Mouse (Mus musculus) limb, embryonic 14.5 days (tissue): ENCODE results near the gene Dag1. TPM values are rescaled to one million over a fixed set of nuclear protein-coding genes. Genes with fewer than 3 reads are reported as not detected.

Experiments used
- ATAC-seq: fragments of 200-750 bp; cut with Nextera tagmentation; 2 replicates; pipeline ENCODE4 v1.8.0; 2017; ENCODE audit warnings: low read depth, moderate number of reproducible peaks, moderate TSS enrichment; ENCODE audit not compliant: low FRiP score
- DNase-seq: peaks from one replicate; pipeline ENCODE4 v3.0.0-alpha.2; 2015; ENCODE audit warnings: low spot score
- H3K27ac ChIP-seq: fragments of 300-500 bp; sonication (generic); replicated peaks from 2 replicates; pipeline ENCODE4 v1.5.1; 2014; ENCODE audit warnings: low read depth, mild to moderate bottlenecking, low read length, moderate library complexity, mixed read lengths
- H3K27me3 ChIP-seq: fragments of 300-500 bp; sonication (generic); 2 replicates; pipeline ENCODE4 v1.6.1; 2014; ENCODE audit warnings: low read length, mixed read lengths; ENCODE audit not compliant: control insufficient read depth, insufficient read depth
- H3K36me3 ChIP-seq: fragments of 300-500 bp; sonication (generic); 2 replicates; pipeline ENCODE4 v1.6.1; 2014; ENCODE audit warnings: mild to moderate bottlenecking, low read length, moderate library complexity, mixed read lengths; ENCODE audit not compliant: control insufficient read depth, insufficient read depth
- H3K4me1 ChIP-seq: fragments of 300-500 bp; sonication (generic); 2 replicates; pipeline ENCODE4 v1.6.1; 2014; ENCODE audit warnings: antibody characterized with exemption, low read length, mixed read lengths; ENCODE audit not compliant: control insufficient read depth, insufficient read depth
- H3K4me2 ChIP-seq: fragments of 300-500 bp; sonication (generic); replicated peaks from 2 replicates; pipeline ENCODE4 v1.6.1; 2014; ENCODE audit warnings: low read depth, mild to moderate bottlenecking, low read length, moderate library complexity; ENCODE audit not compliant: severe bottlenecking
- H3K4me3 ChIP-seq: fragments of 300-500 bp; sonication (generic); replicated peaks from 2 replicates; pipeline ENCODE4 v1.5.1; 2014; ENCODE audit warnings: low read length
- H3K9ac ChIP-seq: fragments of 300-500 bp; sonication (generic); 2 replicates; pipeline ENCODE4 v1.6.1; 2014; ENCODE audit warnings: mild to moderate bottlenecking, low read depth, low read length, moderate library complexity; ENCODE audit not compliant: severe bottlenecking
- H3K9me3 ChIP-seq: fragments of 300-500 bp; sonication (generic); 2 replicates; pipeline ENCODE4 v1.6.1; 2016; ENCODE audit warnings: low read length; ENCODE audit not compliant: control insufficient read depth
- POLR2A ChIP-seq: fragments of 200-500 bp; IDR thresholded peaks from 2 replicates; pipeline ENCODE4 v1.8.0; 2012; ENCODE audit warnings: inconsistent platforms, mild to moderate bottlenecking, moderate library complexity, borderline replicate concordance; ENCODE audit not compliant: insufficient read depth, insufficient read length; ENCODE audit errors: extremely low read depth
- WGBS: fragments of 180-500 bp; shearing (Covaris S2); extraction: QIAGEN DNeasy Blood & Tissue Kit; methylation state at CpG from one replicate; pipeline ENCODE4 v1.1.7; 2014; 5-methylcytosine and 5-hydroxymethylcytosine counted together
- polyA plus RNA-seq, 2 experiments: library from polyadenylated mRNA; depleted of rRNA in 1 of 2; stranded (reverse) in 1 of 2; unstranded in 1 of 2; fragments of >200 nt; fragmentation: Nextera tagmentation in 1 of 2; extraction: Ambion mirVana in 1 of 2; gene quantifications; 2 replicates each; pipeline versions ENCODE4 v1.2.1 to v1.2.3; 2012 to 2014

The Dag1 gene
- polyA plus RNA-seq (2012; rRNA removed), result 49.7 and 57.4 TPM in 2 replicates
- polyA plus RNA-seq (2014; fragmentation: Nextera tagmentation; extraction: Ambion mirVana), result 77.4 and 82.5 TPM in 2 replicates

DNA sequence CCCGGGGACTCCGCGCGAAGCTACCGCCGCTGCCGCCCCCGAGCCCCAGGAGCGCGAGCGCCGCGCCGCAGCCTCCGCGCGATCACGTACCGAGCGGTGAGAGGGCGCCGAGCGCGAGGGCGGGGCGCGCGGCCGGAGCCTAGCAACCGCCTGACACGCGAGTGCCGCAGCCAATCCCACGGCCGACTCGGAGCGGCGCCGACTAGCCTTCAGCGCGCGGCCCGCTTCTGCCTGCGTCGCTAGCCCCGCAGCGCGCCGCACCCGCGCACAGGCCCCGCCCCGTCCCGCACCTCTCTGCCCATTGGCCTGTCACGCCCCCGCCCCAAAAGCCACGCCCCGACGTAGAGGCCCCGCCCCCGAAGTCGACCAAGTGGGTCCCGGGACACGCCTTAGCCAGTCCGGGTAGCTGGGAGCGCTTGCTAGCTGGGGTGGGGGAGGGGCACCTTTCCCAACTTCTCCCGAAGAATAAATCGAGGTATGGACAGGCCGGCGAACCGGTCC is at the start of gene Dag1:
Dag1 (minus strand) TSS at position 269 of the 501 bp plus-strand sequence.
- DNase-seq (peak; percentile 97), ATAC-seq (peak; percentile 99)
- Histone ChIP-seq H3K36me3 (no peaks in the 10 kb centered on the region), H3K27me3 (no peaks in the 10 kb centered on the region), H3K27ac (peak within 1 kb of the TSS; percentile 68), H3K9ac (peak within 1 kb of the TSS; percentile 80), H3K4me2 (peak within 1 kb of the TSS; percentile 76), H3K9me3 (no peaks in the 10 kb centered on the region), H3K4me3 (peak within 1 kb of the TSS; percentile 93), H3K4me1 (peaks cover 16% of the 10 kb centered on the region)
- TF ChIP-seq POLR2A, result 0 out of 2 replicates have a peak, but pooled peaks have one; percentile 27
- WGBS, result 1% methylated on average over 16 of the region's 71 CpGs

DNA sequence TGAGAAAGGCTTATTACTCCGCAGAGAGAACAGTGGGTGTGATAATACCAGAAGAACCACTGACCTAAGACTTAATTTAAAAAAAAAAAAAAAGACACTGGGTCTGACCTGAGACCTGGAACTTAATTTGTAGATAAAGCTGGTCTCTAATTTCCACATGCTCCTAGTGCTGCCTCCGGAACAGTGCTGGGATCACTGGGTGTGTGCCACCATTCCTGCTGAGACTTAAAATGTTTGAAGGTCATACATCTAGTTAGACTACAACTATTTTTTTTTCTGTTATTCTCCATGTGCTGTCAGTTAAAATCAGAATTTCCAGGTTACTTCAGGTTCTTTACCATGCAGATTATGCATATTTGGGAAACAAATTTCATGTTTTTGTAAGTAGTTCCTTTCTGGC is 44.4 kb upstream of the Dag1 start:
- peaks cover 20% of the 10 kb centered on the region for H3K4me1 ChIP-seq
- ATAC-seq, result no peak
- no peaks in the 10 kb centered on the region for H3K27me3 ChIP-seq
- no peak for DNase-seq
- peak overlapping the region; percentile 98 for H3K4me3 ChIP-seq
- WGBS, result 65% methylated on average over 2 of the region's 2 CpGs
- no peak overlapping the region for H3K27ac ChIP-seq
- peaks cover 9% of the 10 kb centered on the region for H3K36me3 ChIP-seq
- 0 out of 2 replicates have a peak overlapping the region, but pooled peaks have one; percentile 2 for H3K9ac ChIP-seq
- H3K4me2 ChIP-seq, result peak overlapping the region; percentile 67
- TF ChIP-seq POLR2A, result no peak
- no peaks in the 10 kb centered on the region for H3K9me3 ChIP-seq

DNA sequence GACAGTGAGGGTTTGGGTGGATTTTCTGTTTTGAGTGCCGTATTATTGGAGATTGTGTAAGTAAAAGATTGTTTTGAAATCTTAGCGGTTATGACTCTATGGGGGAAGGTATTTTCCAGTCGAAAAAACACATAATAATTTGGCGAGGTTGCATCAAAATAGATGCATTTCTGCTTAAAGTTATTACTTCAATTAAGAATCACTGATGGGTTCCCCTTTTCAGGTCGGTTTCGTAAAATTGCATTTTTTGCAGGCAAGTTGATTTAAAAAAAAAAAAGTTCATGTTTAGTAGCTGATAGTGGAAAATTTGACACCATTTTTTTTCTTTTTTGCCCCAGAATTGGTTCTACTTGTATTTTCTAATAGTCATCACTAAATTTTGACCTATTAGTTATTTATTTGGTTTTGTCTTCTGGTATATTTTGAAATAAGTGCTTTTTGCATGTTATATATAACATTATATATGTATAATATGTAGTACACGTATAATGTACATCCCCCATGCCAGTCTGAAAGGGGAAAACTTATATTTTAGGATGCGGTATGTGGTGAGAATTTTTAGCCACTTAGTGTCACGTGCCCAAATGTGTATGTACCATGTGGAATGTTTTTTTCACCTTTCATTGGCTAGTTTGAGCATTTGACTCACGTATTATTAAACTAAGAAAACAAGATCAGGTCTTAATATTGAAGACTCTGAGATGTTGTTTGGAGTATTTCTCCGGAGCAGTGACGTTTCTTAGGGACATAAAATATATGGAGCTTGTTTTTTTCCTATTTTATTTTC is 43.5 kb upstream of the Dag1 start:
- ATAC-seq (no peak), DNase-seq (no peak)
- TF ChIP-seq POLR2A, result no peak
- H3K9me3 ChIP-seq, result no peaks in the 10 kb centered on the region
- H3K9ac ChIP-seq, result peak overlapping the region; percentile 98
- H3K27me3 ChIP-seq, result no peaks in the 10 kb centered on the region
- peaks cover 17% of the 10 kb centered on the region for H3K36me3 ChIP-seq
- peak overlapping the region; percentile 100 for H3K27ac ChIP-seq
- H3K4me2 ChIP-seq, result peak overlapping the region; percentile 67
- peaks cover 20% of the 10 kb centered on the region for H3K4me1 ChIP-seq
- 13% methylated on average over 12 of the region's 12 CpGs for WGBS
- H3K4me3 ChIP-seq, result peak overlapping the region; percentile 98

DNA sequence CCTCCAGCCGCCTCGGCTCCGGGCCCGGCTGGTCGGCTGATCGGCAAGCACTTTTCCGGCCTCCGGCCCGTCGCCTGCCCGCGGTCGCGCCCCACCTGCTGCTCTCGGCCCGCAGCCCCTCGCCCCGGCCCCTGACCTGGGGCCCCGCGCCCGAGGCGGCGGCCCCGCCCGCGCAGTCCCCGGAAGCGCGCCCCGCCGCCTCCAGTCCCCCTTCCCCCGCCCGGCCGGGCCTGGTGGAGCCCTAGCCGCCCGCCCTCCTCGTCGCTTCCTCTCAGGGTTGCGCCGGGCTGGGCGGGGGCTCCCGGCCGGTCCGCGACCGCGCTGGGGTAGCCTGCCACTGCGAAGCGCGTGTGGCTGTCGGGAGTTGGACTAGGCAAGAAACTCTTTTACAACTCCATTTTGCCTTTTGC is 42.8 kb upstream of the Dag1 start:
- H3K4me1 ChIP-seq, result peaks cover 20% of the 10 kb centered on the region

DNA sequence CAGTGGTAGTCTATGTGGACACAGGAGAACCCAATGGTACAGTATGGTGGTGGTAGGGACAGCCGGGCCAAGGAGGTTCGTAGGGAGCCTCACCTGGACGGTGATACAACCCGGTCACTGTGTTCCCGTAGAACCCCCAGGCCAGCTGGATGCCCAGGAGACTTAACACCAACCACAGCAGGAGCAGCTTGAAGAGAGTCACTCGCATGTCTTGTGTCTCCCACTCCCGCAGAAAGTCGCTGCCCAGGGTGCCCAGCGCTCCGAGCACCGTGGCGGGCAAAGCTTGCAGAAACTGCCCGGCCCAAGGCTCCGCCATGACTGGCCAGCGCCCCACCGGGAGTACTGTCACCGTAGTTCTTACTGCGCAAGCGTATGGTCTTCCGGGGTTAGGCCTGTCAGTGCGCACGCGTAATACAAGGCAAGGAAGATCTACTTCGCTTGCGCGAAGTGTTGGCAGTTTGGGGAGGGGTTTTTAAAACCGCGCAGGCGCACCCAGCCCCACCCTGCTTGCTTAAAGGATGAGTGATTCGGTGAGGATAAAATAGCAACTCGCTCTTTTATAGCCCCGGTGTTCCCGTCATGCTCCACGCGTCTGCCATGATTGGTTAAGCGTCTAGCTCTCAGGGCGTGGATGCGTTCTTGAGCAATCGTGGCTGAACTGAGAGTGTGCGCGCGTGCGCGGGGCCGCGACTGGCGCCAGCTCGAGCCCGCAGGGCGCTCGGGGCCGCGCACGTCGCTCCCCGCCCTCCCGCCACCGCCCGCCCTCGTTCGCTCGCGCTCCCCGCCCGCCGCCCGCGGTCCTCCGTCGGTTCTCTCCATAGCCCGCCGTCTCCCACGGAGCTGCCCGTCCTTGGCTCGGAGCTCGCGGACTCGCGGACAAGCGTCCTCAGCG is 42.1 kb upstream of the Dag1 start, which contains the start of the genes Rhoa and Tcta:
Rhoa (plus strand) TSS at position 501 of the 892 bp plus-strand sequence.
Tcta (minus strand) TSS at position 532 of the 892 bp plus-strand sequence.
- TF ChIP-seq POLR2A, result peak; percentile 66; the same call in 1 of the 2 replicates
- H3K36me3 ChIP-seq, result peaks cover 25% of the 10 kb centered on the region
- H3K27ac ChIP-seq, result peak within 1 kb of the TSS; percentile 100
- WGBS, result under 1% methylated on average over 72 of the region's 81 CpGs
- peak; percentile 100 for DNase-seq
- peak within 1 kb of the TSS; percentile 83 for H3K4me2 ChIP-seq
- ATAC-seq, result peak; percentile 98
- H3K4me3 ChIP-seq, result peak within 1 kb of the TSS; percentile 98
- H3K9ac ChIP-seq, result peak within 1 kb of the TSS; percentile 98
- peaks cover 20% of the 10 kb centered on the region for H3K4me1 ChIP-seq
- no peaks in the 10 kb centered on the region for H3K9me3 ChIP-seq
- H3K27me3 ChIP-seq, result no peaks in the 10 kb centered on the region

More for the DNA sequence above, 42.8 kb upstream of the Dag1 start:
- H3K27me3 ChIP-seq, result no peaks in the 10 kb centered on the region
- peak overlapping the region; percentile 98 for H3K9ac ChIP-seq
- peak overlapping the region; percentile 67 for H3K4me2 ChIP-seq
- H3K9me3 ChIP-seq, result no peaks in the 10 kb centered on the region
- H3K27ac ChIP-seq, result peak overlapping the region; percentile 100
- under 1% methylated on average over 36 of the region's 51 CpGs for WGBS
- no peak for TF ChIP-seq POLR2A
- peak; percentile 83 for DNase-seq
- peak overlapping the region; percentile 98 for H3K4me3 ChIP-seq
- H3K36me3 ChIP-seq, result peaks cover 22% of the 10 kb centered on the region
- ATAC-seq, result peak; percentile 61
